Mouse (Mus musculus): Measurements from ENCODE around the gene Gfer. TPM values are rescaled to one million over a fixed set of nuclear protein-coding genes. Genes with fewer than 3 reads are reported as not detected.

Gene Gfer
- polyA plus RNA-seq, 1 experiment from 2014 or later = 16.2 TPM

GRCm38 (mm10) chr17:24654969-24655368 is 41.0 kb downstream of the Gfer start:
- no peak overlapping the region for H3K27ac ChIP-seq
- H3K79me2 ChIP-seq (ENCODE audit: inconsistent target) = no peaks in the 10 kb centered on the region
- WGBS (ENCODE audit: missing documents) = 76% methylated on average over 4 of the region's 4 CpGs
- no peaks in the 10 kb centered on the region for H3K36me3 ChIP-seq (ENCODE audit: inconsistent target)
- no peak overlapping the region for H3K4me3 ChIP-seq (ENCODE audit: inconsistent target)

- no peaks in the 10 kb centered on the region for H3K79me2 ChIP-seq (ENCODE audit: inconsistent target)
- H3K4me3 ChIP-seq (ENCODE audit: inconsistent target) = no peak overlapping the region
- WGBS (ENCODE audit: missing documents) = 9% methylated on average over 19 of the region's 19 CpGs
- no peaks in the 10 kb centered on the region for H3K36me3 ChIP-seq (ENCODE audit: inconsistent target)
- H3K27ac ChIP-seq = no peak overlapping the region
Observed at GRCm38 (mm10) chr17:24653967-24654710, 41.8 kb downstream of the Gfer start.

GRCm38 (mm10) chr17:24651835-24652234 is 44.1 kb downstream of the Gfer start:
- no peaks in the 10 kb centered on the region for H3K36me3 ChIP-seq (ENCODE audit: inconsistent target)
- no peak overlapping the region for H3K4me3 ChIP-seq (ENCODE audit: inconsistent target)
- H3K79me2 ChIP-seq (ENCODE audit: inconsistent target) = no peaks in the 10 kb centered on the region
- H3K27ac ChIP-seq = no peak overlapping the region
- 21% methylated on average over 3 of the region's 3 CpGs for WGBS (ENCODE audit: missing documents)

GRCm38 (mm10) chr17:24650766-24651165 is 45.2 kb downstream of the Gfer start:
- Histone ChIP-seq H3K36me3 (ENCODE audit: inconsistent target) (no peaks in the 10 kb centered on the region), H3K27ac (no peak overlapping the region), H3K4me3 (ENCODE audit: inconsistent target) (no peak overlapping the region), H3K79me2 (ENCODE audit: inconsistent target) (no peaks in the 10 kb centered on the region)
- 92% methylated on average over 4 of the region's 4 CpGs for WGBS (ENCODE audit: missing documents)

GRCm38 (mm10) chr17:24650070-24650616 is 45.8 kb downstream of the Gfer start, which contains the start of gene Slc9a3r2:
Gene Slc9a3r2, minus strand, starts transcription at chr17:24650327.
- Histone ChIP-seq H3K36me3 (ENCODE audit: inconsistent target) (no peaks in the 10 kb centered on the region), H3K27ac (no peak within 1 kb of the TSS), H3K4me3 (ENCODE audit: inconsistent target) (no peak within 1 kb of the TSS), H3K79me2 (ENCODE audit: inconsistent target) (no peaks in the 10 kb centered on the region)
- 5% methylated on average over 36 of the region's 41 CpGs for WGBS (ENCODE audit: missing documents)

GRCm38 (mm10) chr17:24649581-24650069 is 46.3 kb downstream of the Gfer start:
- H3K27ac ChIP-seq = no peak overlapping the region
- H3K36me3 ChIP-seq (ENCODE audit: inconsistent target) = no peaks in the 10 kb centered on the region
- WGBS (ENCODE audit: missing documents) = 3% methylated on average over 35 of the region's 35 CpGs
- no peak overlapping the region for H3K4me3 ChIP-seq (ENCODE audit: inconsistent target)
- H3K79me2 ChIP-seq (ENCODE audit: inconsistent target) = no peaks in the 10 kb centered on the region

GRCm38 (mm10) chr17:24648731-24649377 is 47.1 kb downstream of the Gfer start:
- Histone ChIP-seq H3K36me3 (ENCODE audit: inconsistent target) (no peaks in the 10 kb centered on the region), H3K79me2 (ENCODE audit: inconsistent target) (no peaks in the 10 kb centered on the region), H3K4me3 (ENCODE audit: inconsistent target) (no peak overlapping the region), H3K27ac (no peak overlapping the region)
- WGBS (ENCODE audit: missing documents) = 89% methylated on average over 10 of the region's 10 CpGs

- Histone ChIP-seq H3K36me3 (ENCODE audit: inconsistent target) (no peaks in the 10 kb centered on the region), H3K79me2 (ENCODE audit: inconsistent target) (no peaks in the 10 kb centered on the region), H3K4me3 (ENCODE audit: inconsistent target) (no peak overlapping the region), H3K27ac (no peak overlapping the region)
- 89% methylated on average over 11 of the region's 11 CpGs for WGBS (ENCODE audit: missing documents)
Observed at GRCm38 (mm10) chr17:24647493-24647892, 48.5 kb downstream of the Gfer start.

GRCm38 (mm10) chr17:24646381-24646780 is 49.6 kb downstream of the Gfer start:
- H3K27ac ChIP-seq = no peak overlapping the region
- no peaks in the 10 kb centered on the region for H3K79me2 ChIP-seq (ENCODE audit: inconsistent target)
- no peak overlapping the region for H3K4me3 ChIP-seq (ENCODE audit: inconsistent target)
- no peaks in the 10 kb centered on the region for H3K36me3 ChIP-seq (ENCODE audit: inconsistent target)
- 95% methylated on average over 4 of the region's 4 CpGs for WGBS (ENCODE audit: missing documents)

- Histone ChIP-seq H3K4me3 (ENCODE audit: inconsistent target) (no peak overlapping the region), H3K27ac (no peak overlapping the region), H3K36me3 (ENCODE audit: inconsistent target) (no peaks in the 10 kb centered on the region), H3K79me2 (ENCODE audit: inconsistent target) (no peaks in the 10 kb centered on the region)
- 96% methylated on average over 3 of the region's 3 CpGs for WGBS (ENCODE audit: missing documents)
Observed at GRCm38 (mm10) chr17:24645916-24646315, 50.0 kb downstream of the Gfer start.

GRCm38 (mm10) chr17:24644875-24645721 is 50.9 kb downstream of the Gfer start:
- Histone ChIP-seq H3K36me3 (ENCODE audit: inconsistent target) (no peaks in the 10 kb centered on the region), H3K27ac (no peak overlapping the region), H3K79me2 (ENCODE audit: inconsistent target) (no peaks in the 10 kb centered on the region), H3K4me3 (ENCODE audit: inconsistent target) (no peak overlapping the region)
- WGBS (ENCODE audit: missing documents) = 73% methylated on average over 8 of the region's 9 CpGs

GRCm38 (mm10) chr17:24644030-24644715 is 51.8 kb downstream of the Gfer start:
- Histone ChIP-seq H3K4me3 (ENCODE audit: inconsistent target) (no peak overlapping the region), H3K27ac (no peak overlapping the region), H3K36me3 (ENCODE audit: inconsistent target) (no peaks in the 10 kb centered on the region), H3K79me2 (ENCODE audit: inconsistent target) (no peaks in the 10 kb centered on the region)
- 80% methylated on average over 7 of the region's 7 CpGs for WGBS (ENCODE audit: missing documents)

Data from macrophage (primary cell).